Mouse (Mus musculus) heart, embryonic 10.5 days (tissue): ENCODE results near the gene Atrn. TPM values are rescaled to one million over a fixed set of nuclear protein-coding genes. Genes with fewer than 3 reads are reported as not detected.
A peak's percentile ranks its signal among the peaks of the same experiment; 100 is the strongest.
"Not testable (repeated sequence)": the region's sequence is repeated elsewhere in the genome, so short reads cannot be mapped to it uniquely, and the experiment has no call there.

ENCODE experiments used
- DNase-seq: peaks from one replicate; pipeline ENCODE4 v3.0.0-alpha.2; 2017; ENCODE audit warnings: low spot score
- H3K27ac ChIP-seq: fragments of 300-500 bp; sonication (generic); 2 replicates; pipeline ENCODE4 v1.5.1; 2016; ENCODE audit warnings: mild to moderate bottlenecking
- H3K27me3 ChIP-seq: fragments of 300-500 bp; sonication (generic); 2 replicates; pipeline ENCODE4 v1.6.1; 2016; ENCODE audit warnings: mild to moderate bottlenecking; ENCODE audit not compliant: poor library complexity, insufficient read depth, severe bottlenecking
- H3K36me3 ChIP-seq: fragments of 300-500 bp; sonication (generic); 2 replicates; pipeline ENCODE4 v1.6.1; 2016; ENCODE audit warnings: mild to moderate bottlenecking, moderate library complexity
- H3K4me1 ChIP-seq: fragments of 300-500 bp; sonication (generic); 2 replicates; pipeline ENCODE4 v1.6.1; 2016; ENCODE audit warnings: mild to moderate bottlenecking
- H3K4me3 ChIP-seq: fragments of 300-500 bp; sonication (generic); 2 replicates; pipeline ENCODE4 v1.5.1; 2016; ENCODE audit warnings: mild to moderate bottlenecking, moderate library complexity
- H3K9me3 ChIP-seq: fragments of 300-500 bp; sonication (generic); 2 replicates; pipeline ENCODE4 v1.6.1; 2016; ENCODE audit warnings: mild to moderate bottlenecking, moderate library complexity
- WGBS: fragments of 180-500 bp; shearing (Covaris S2); methylation state at CpG from one replicate; pipeline ENCODE4 v1.1.7; 2016; 5-methylcytosine and 5-hydroxymethylcytosine counted together
- polyA plus RNA-seq: library from polyadenylated mRNA; unstranded; fragments of >200 nt; fragmentation: Nextera tagmentation; extraction: Ambion mirVana; gene quantifications from 2 replicates; pipeline ENCODE4 v1.2.1, GENCODE M21; 2016

The Atrn gene
- polyA plus RNA-seq, 1 experiment from 2014 or later: 5.6 TPM

- 29% methylated on average over 1 of the region's 1 CpGs for WGBS
- H3K4me3 ChIP-seq, H3K9me3 ChIP-seq, H3K36me3 ChIP-seq, H3K27ac ChIP-seq, H3K27me3 ChIP-seq, DNase-seq: not testable (repeated sequence)
- peaks cover 10% of the 10 kb centered on the region for H3K4me1 ChIP-seq
Observed at GRCm38 (mm10) chr2:131031406-131031805, 125.1 kb downstream of the Atrn start.

- no peak overlapping the region for H3K4me3 ChIP-seq
- peak; percentile 66 for DNase-seq
- peaks cover 47% of the 10 kb centered on the region for H3K27me3 ChIP-seq
- H3K27ac ChIP-seq: no peak overlapping the region
- no peaks in the 10 kb centered on the region for H3K9me3 ChIP-seq
- WGBS: 88% methylated on average over 2 of the region's 2 CpGs
- H3K4me1 ChIP-seq: peaks cover 8% of the 10 kb centered on the region
- H3K36me3 ChIP-seq: no peaks in the 10 kb centered on the region
Observed at GRCm38 (mm10) chr2:131036343-131036742, 130.0 kb downstream of the Atrn start.

DNA sequence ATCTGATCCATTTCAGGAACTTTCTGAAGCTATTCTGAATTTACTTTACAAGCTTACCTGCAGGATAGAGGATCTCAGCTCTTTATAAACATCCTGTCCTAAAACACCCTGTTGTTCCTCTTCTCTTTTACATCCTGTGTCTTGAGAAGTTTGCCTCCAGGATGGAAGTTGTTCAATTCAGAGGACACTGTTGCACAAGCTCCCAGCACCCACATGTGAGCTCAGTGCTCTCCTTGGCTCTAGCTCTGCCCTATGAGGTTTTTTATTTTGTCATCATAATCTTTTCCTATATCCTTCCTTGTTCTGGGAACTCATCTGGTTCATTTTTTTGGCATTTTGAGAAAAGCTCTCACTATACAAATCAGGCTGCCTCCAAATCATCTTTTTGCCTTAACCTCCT is 130.5 kb downstream of the Atrn start:
- no peak for DNase-seq
- H3K4me3 ChIP-seq: no peak overlapping the region
- H3K36me3 ChIP-seq: no peaks in the 10 kb centered on the region
- H3K27ac ChIP-seq: no peak overlapping the region
- H3K27me3 ChIP-seq: peaks cover 51% of the 10 kb centered on the region
- peaks cover 12% of the 10 kb centered on the region for H3K4me1 ChIP-seq
- no peaks in the 10 kb centered on the region for H3K9me3 ChIP-seq

DNA sequence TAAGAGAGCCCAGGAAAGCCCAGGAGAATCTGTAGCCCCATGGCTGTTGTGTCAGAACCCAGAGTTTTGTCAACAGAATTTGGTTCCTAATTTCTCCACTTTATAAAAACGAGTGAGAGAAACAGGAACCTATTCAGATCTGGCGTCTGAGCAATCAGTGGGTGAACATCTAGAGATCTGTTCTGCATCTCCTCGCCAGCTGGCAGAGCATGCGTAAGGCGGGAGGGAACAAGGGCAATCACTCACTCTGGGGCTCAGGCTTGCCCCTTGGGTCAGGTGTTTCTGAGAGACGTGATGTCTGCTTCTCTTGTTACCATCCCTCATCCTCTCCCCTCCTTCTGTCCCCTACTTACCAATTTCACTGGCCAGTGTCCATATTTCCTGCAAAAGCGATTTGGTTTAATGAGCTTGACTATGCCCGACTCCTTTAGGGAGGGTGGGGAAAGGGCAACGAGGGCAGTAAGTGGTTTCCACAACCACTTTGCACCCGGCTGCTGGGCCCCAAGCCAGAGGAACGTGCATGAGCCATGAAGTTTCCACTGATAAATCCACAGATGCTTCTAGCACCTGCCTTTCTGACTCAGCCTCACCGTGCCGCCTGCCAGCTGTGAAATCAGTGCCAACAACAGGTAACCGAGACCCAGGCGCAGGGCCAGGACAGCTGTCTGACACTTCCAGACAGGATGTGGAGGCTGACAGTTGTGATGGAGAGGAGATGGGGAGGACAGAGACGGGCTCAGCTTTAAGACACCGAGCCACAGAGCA is 131.1 kb downstream of the Atrn start:
- H3K4me1 ChIP-seq: peaks cover 13% of the 10 kb centered on the region
- H3K36me3 ChIP-seq: no peaks in the 10 kb centered on the region
- no peak overlapping the region for H3K4me3 ChIP-seq
- H3K9me3 ChIP-seq: no peaks in the 10 kb centered on the region
- peak; percentile 63 for DNase-seq
- WGBS: 58% methylated on average over 17 of the region's 17 CpGs
- H3K27ac ChIP-seq: no peak overlapping the region
- H3K27me3 ChIP-seq: peaks cover 57% of the 10 kb centered on the region

GRCm38 (mm10) chr2:131038197-131038596 is 131.9 kb downstream of the Atrn start:
- H3K9me3 ChIP-seq: no peaks in the 10 kb centered on the region
- H3K36me3 ChIP-seq: no peaks in the 10 kb centered on the region
- peaks cover 65% of the 10 kb centered on the region for H3K27me3 ChIP-seq
- peak; percentile 51 for DNase-seq
- peaks cover 13% of the 10 kb centered on the region for H3K4me1 ChIP-seq
- 92% methylated on average over 6 of the region's 6 CpGs for WGBS
- H3K27ac ChIP-seq: no peak overlapping the region
- no peak overlapping the region for H3K4me3 ChIP-seq

DNA sequence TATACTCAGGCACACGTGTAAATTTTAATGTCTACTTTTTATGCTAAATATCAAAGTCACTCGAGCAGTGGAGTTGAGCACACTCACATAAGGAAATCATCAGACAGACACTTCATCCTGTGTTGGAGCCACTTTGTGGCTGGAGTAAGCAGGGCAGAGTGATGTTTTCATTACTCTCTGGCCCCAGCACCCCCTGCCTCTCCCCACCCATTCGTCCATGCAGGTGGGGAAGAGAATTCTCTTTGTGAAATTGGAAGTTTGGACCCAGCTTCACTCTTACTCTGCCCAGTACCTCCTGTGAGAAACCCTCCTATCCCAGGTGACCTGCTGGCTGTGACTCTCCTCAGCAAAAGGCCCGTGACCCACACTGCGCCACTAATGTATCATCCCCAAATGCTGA is 132.4 kb downstream of the Atrn start:
- H3K27ac ChIP-seq: no peak overlapping the region
- H3K36me3 ChIP-seq: no peaks in the 10 kb centered on the region
- H3K4me1 ChIP-seq: peaks cover 13% of the 10 kb centered on the region
- peak; percentile 57 for DNase-seq
- H3K4me3 ChIP-seq: no peak overlapping the region
- H3K27me3 ChIP-seq: peaks cover 70% of the 10 kb centered on the region
- no peaks in the 10 kb centered on the region for H3K9me3 ChIP-seq
- 75% methylated on average over 5 of the region's 5 CpGs for WGBS

DNA sequence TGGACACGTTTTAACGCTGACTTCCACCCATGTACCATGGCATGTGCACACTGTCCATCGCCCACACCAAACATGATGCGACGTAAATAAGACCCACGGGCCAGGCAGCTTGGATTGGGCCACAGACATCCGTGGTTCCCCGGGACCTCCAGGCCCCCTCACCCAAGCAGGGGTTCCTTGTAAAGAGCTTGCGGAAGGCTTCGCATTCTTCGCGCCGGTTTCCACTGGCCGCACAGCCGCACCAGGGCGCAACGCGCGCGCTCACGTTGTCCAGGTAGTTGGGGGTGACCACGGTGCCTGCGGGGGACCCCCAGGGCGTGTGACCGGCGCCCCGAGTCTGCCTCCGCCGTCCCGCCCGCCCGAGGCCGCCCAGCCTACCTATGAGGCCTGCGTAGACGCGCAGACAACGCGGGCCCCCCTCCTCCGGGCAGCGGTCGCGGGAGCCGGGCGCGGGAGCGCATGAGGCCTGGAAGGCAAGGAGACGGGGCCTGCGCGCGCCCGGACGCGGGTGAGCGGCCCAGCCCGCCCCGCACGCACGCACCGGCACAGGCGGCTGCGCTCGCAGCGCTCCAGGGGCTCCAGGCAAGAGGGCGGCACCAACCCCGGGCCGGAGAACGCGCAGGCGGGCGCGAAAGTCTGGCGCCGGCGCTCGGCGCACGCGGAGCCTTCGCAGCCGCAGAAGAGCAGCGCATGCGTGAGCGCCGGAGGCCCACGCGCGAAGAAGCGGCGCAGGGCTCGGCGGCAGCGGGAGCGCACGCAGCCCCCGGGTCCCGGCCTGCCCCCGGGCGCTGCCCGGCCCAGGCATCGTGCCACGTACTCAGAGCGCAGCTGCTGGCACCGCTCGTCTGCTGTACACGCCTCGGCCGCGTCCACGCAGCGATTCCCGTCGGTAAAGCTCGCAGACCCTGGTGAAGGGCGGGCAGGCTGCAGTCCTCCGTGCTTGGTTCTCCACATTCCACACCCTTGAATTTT is 134.8 kb downstream of the Atrn start:
- Histone ChIP-seq H3K36me3 (no peaks in the 10 kb centered on the region), H3K4me3 (peak overlapping the region; percentile 65), H3K27ac (peak overlapping the region; percentile 79), H3K27me3 (peaks cover 71% of the 10 kb centered on the region), H3K9me3 (no peaks in the 10 kb centered on the region), H3K4me1 (peaks cover 22% of the 10 kb centered on the region)
- peak; percentile 76 for DNase-seq
- WGBS: 3% methylated on average over 104 of the region's 115 CpGs

GRCm38 (mm10) chr2:131042988-131043387 is 136.7 kb downstream of the Atrn start, which contains the start of gene Gfra4:
Gene Gfra4, minus strand, starts transcription at chr2:131043088.
- peaks cover 64% of the 10 kb centered on the region for H3K27me3 ChIP-seq
- H3K27ac ChIP-seq: no peak within 1 kb of the TSS
- peaks cover 22% of the 10 kb centered on the region for H3K4me1 ChIP-seq
- no peaks in the 10 kb centered on the region for H3K9me3 ChIP-seq
- H3K36me3 ChIP-seq: no peaks in the 10 kb centered on the region
- H3K4me3 ChIP-seq: peak within 1 kb of the TSS; percentile 65; the same call in 1 of the 2 replicates
- DNase-seq: peak; percentile 71
- 60% methylated on average over 2 of the region's 2 CpGs for WGBS

DNA sequence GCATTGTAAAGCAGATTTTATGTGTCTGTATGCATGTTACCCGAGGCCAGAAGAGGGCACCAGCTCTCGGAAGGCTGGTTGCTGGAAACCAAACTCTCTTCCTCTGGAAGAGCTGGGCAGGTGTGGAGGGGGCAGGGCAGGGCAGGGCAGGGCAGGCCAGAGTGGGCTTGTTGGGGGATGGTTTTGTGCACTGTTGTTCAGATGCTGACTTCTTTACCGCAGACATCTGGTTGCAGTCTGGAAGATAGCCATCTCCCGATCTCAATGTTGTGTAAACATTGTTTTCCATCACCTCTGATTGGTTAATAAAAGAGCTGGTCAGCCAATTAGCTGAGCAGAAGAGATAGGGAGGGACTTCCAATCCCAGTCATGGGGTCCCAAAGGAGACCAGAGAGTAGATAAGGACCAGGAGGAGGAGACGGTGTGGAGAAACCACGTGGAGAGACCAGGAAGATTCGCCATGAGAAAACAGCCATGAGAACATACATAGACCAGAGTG is 138.1 kb downstream of the Atrn start:
- DNase-seq: peak; percentile 72
- peaks cover 22% of the 10 kb centered on the region for H3K4me1 ChIP-seq
- peak overlapping the region; percentile 10; the same call in 1 of the 2 replicates for H3K4me3 ChIP-seq
- 14% methylated on average over 7 of the region's 7 CpGs for WGBS
- H3K27ac ChIP-seq: no peak overlapping the region
- H3K27me3 ChIP-seq: peaks cover 50% of the 10 kb centered on the region
- H3K9me3 ChIP-seq: no peaks in the 10 kb centered on the region
- H3K36me3 ChIP-seq: no peaks in the 10 kb centered on the region

GRCm38 (mm10) chr2:131044989-131045720 is 138.9 kb downstream of the Atrn start:
- no peak overlapping the region for H3K4me3 ChIP-seq
- H3K36me3 ChIP-seq: no peaks in the 10 kb centered on the region
- H3K27me3 ChIP-seq: peaks cover 42% of the 10 kb centered on the region
- peaks cover 22% of the 10 kb centered on the region for H3K4me1 ChIP-seq
- H3K9me3 ChIP-seq: no peaks in the 10 kb centered on the region
- no peak overlapping the region for H3K27ac ChIP-seq
- peak; percentile 73 for DNase-seq
- 67% methylated on average over 9 of the region's 9 CpGs for WGBS

DNA sequence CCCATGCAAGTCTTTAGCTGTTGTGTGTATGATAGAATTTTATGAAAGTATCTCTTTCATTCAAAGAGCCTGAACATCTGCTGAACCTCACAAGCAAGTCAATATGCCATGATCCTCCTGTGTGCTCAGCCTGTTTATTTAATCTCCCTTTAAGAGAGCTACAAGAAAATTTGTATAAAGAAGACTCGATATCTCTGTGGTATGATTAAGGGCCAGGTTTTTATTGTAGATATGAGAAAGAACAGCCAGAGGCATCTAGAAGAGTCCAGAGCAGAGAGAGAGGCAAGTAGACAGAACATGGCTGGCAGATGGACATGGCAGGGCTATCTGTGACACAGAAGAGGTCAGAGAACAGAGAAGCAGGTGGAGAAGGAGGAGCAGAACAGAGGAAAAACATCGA is 139.7 kb downstream of the Atrn start:
- no peak for DNase-seq
- Histone ChIP-seq H3K4me1 (peaks cover 17% of the 10 kb centered on the region), H3K9me3 (no peaks in the 10 kb centered on the region), H3K36me3 (no peaks in the 10 kb centered on the region), H3K4me3 (no peak overlapping the region), H3K27ac (no peak overlapping the region), H3K27me3 (peaks cover 39% of the 10 kb centered on the region)
- 68% methylated on average over 2 of the region's 2 CpGs for WGBS

- Histone ChIP-seq H3K27ac (no peak overlapping the region), H3K36me3 (no peaks in the 10 kb centered on the region), H3K9me3 (no peaks in the 10 kb centered on the region), H3K4me3 (no peak overlapping the region), H3K27me3 (peaks cover 66% of the 10 kb centered on the region), H3K4me1 (peaks cover 45% of the 10 kb centered on the region)
- WGBS: 63% methylated on average over 5 of the region's 5 CpGs
- DNase-seq: no peak
Observed at GRCm38 (mm10) chr2:131052043-131052442, 145.7 kb downstream of the Atrn start.
